Comparison of ENCODE assay signal across 11 mouse cellular contexts in the genomic region with DNA sequence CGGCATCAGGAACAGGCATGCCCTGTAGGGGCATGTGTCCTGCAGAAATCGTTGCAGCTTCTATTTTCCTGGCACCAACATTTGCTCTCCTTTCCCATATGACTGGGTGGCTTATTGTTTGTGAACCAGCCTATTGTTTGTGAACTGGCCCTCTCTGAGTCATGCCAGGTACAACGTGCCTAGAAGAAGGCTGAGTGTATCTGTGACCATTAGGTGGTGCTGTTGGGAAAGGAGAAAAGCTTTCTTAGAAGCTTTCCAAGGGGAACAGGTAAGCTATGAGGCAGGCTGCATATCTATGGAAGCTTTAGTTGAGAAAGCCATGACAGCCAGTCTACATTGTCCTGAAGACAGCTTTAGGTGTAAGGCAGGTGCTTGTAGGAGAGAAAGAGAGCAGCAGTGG. TPM values are rescaled to one million over a fixed set of nuclear protein-coding genes. Genes with fewer than 3 reads are reported as not detected.
A peak's percentile ranks its signal among the peaks of the same experiment; 100 is the strongest.
DNase-seq lines count a peak whose midpoint lies in the region; ATAC-seq and TF ChIP-seq lines count a peak whose summit lies in the region.
"Had no signal": no experiment of that assay in that cellular context is flagged by ENCODE, and none has a peak within 500 bp of the region (broad histone marks: within the 10 kb centered on the region; RNA-seq: fewer than 3 reads in every experiment).

No protein-coding gene starts in this region.

- no peak overlapping the region for H3K9ac ChIP-seq in forebrain, embryonic 13.5 days
- no peak overlapping the region for H3K9ac ChIP-seq in midbrain, postnatal 0 days (replicated peaks; ENCODE audit: low read length, poor library complexity, severe bottlenecking)
- H3K9ac ChIP-seq: embryonic facial prominence, embryonic 15.5 days had no signal

- no peaks in the 10 kb centered on the region for H3K4me1 ChIP-seq in forebrain, embryonic 13.5 days
- H3K4me1 ChIP-seq in forebrain, embryonic 10.5 days = no peaks in the 10 kb centered on the region
- no peaks in the 10 kb centered on the region for H3K4me1 ChIP-seq in midbrain, postnatal 0 days (ENCODE audit: insufficient read depth, low read length)
- H3K4me1 ChIP-seq: embryonic facial prominence, embryonic 15.5 days had no signal

- no peaks in the 10 kb centered on the region for H3K9me3 ChIP-seq in forebrain, embryonic 13.5 days (replicated peaks)
- no peaks in the 10 kb centered on the region for H3K9me3 ChIP-seq in forebrain, embryonic 10.5 days
- H3K9me3 ChIP-seq in midbrain, postnatal 0 days (ENCODE audit: low read length) = no peaks in the 10 kb centered on the region
- H3K9me3 ChIP-seq: embryonic facial prominence, embryonic 15.5 days had no signal

- H3K36me3 ChIP-seq in forebrain, embryonic 13.5 days (ENCODE audit: poor library complexity, severe bottlenecking) = no peaks in the 10 kb centered on the region
- H3K36me3 ChIP-seq in forebrain, embryonic 10.5 days (replicated peaks) = no peaks in the 10 kb centered on the region
- no peaks in the 10 kb centered on the region for H3K36me3 ChIP-seq in midbrain, postnatal 0 days (ENCODE audit: insufficient read depth, low read length)
- H3K36me3 ChIP-seq: embryonic facial prominence, embryonic 15.5 days had no signal

- no peak overlapping the region for H3K4me2 ChIP-seq in forebrain, embryonic 13.5 days
- no peak overlapping the region for H3K4me2 ChIP-seq in midbrain, postnatal 0 days (ENCODE audit: low read depth, low read length, poor library complexity, severe bottlenecking)
- H3K4me2 ChIP-seq: embryonic facial prominence, embryonic 15.5 days had no signal

- 37% methylated on average over 3 of the region's 3 CpGs for WGBS in forebrain, embryonic 13.5 days
- 40% methylated on average over 3 of the region's 3 CpGs for WGBS in forebrain, embryonic 10.5 days
- 39% methylated on average over 3 of the region's 3 CpGs for WGBS in midbrain, postnatal 0 days

- no peak overlapping the region for H3K27ac ChIP-seq in forebrain, embryonic 13.5 days
- H3K27ac ChIP-seq in forebrain, embryonic 10.5 days = no peak overlapping the region
- no peak overlapping the region for H3K27ac ChIP-seq in midbrain, postnatal 0 days (ENCODE audit: low read depth, low read length)
- H3K27ac ChIP-seq: embryonic facial prominence, embryonic 15.5 days had no signal

- no peak for DNase-seq in forebrain, embryonic 10.5 days (ENCODE audit: extremely low spot score, low spot score)
- DNase-seq in lung, postnatal 36 days = peak; percentile 10
- DNase-seq in lung, postnatal 4 days = no peak
- DNase-seq in embryo, embryonic 9.5 days (ENCODE audit: extremely low spot score) = peak; percentile 9
- DNase-seq in midbrain, postnatal 0 days (ENCODE audit: low spot score) = peak; percentile 54
- no peak for DNase-seq in cerebellum, adult 11 months
- no peak for DNase-seq in T-cell, adult 2 months (ENCODE audit: low spot score)

- H3K4me3 ChIP-seq in forebrain, embryonic 13.5 days = no peak overlapping the region
- no peak overlapping the region for H3K4me3 ChIP-seq in forebrain, embryonic 10.5 days
- H3K4me3 ChIP-seq in midbrain, postnatal 0 days (ENCODE audit: low read depth, low read length) = no peak overlapping the region
- H3K4me3 ChIP-seq: embryonic facial prominence, embryonic 15.5 days had no signal

- ATAC-seq in forebrain, embryonic 13.5 days = peak; percentile 43; the same call in 1 of the 2 replicates
- ATAC-seq in midbrain, postnatal 0 days (ENCODE audit: low FRiP score) = no peak

- peak; percentile 69 for TF ChIP-seq CTCF in midbrain, postnatal 0 days (IDR thresholded peaks at IDR 0.05)

- H3K27me3 ChIP-seq in forebrain, embryonic 13.5 days = no peaks in the 10 kb centered on the region
- no peaks in the 10 kb centered on the region for H3K27me3 ChIP-seq in forebrain, embryonic 10.5 days (ENCODE audit: poor library complexity, severe bottlenecking)
- no peaks in the 10 kb centered on the region for H3K27me3 ChIP-seq in midbrain, postnatal 0 days (ENCODE audit: insufficient read depth, low read length)
- H3K27me3 ChIP-seq: embryonic facial prominence, embryonic 15.5 days had no signal

RNA-seq across cellular contexts. Expression of a gene that starts 5.8 kb away (rescaled TPM):
- polyA plus RNA-seq in forebrain, embryonic 13.5 days (2015; fragmentation: Nextera tagmentation; extraction: Ambion mirVana) = not detected in 2 replicates
- polyA plus RNA-seq in forebrain, embryonic 10.5 days (2016; fragmentation: Nextera tagmentation; extraction: Ambion mirVana) = not detected in 2 replicates
- 0.33 TPM in 1 of 2 replicates, not detected in the other for total RNA-seq in midbrain, postnatal 0 days (2014; rRNA removed)
- not detected in 2 replicates for polyA plus RNA-seq in midbrain, postnatal 0 days (2015; fragmentation: Nextera tagmentation; extraction: Ambion mirVana)
- total RNA-seq: layer of hippocampus, postnatal 14 days had no signal
- polyA plus RNA-seq: neural tube, embryonic 11.5 days had no signal

RNA-seq across cellular contexts. Expression of a gene that starts 24.6 kb away (rescaled TPM):
- polyA plus RNA-seq in forebrain, embryonic 13.5 days (2015; fragmentation: Nextera tagmentation; extraction: Ambion mirVana) = not detected in 2 replicates
- polyA plus RNA-seq in forebrain, embryonic 10.5 days (2016; fragmentation: Nextera tagmentation; extraction: Ambion mirVana) = not detected in 2 replicates
- not detected in 2 replicates for total RNA-seq in midbrain, postnatal 0 days (2014; rRNA removed)
- polyA plus RNA-seq in midbrain, postnatal 0 days (2015; fragmentation: Nextera tagmentation; extraction: Ambion mirVana) = not detected in 2 replicates
- total RNA-seq: layer of hippocampus, postnatal 14 days had no signal
- polyA plus RNA-seq: embryonic facial prominence, embryonic 15.5 days; neural tube, embryonic 11.5 days had no signal

RNA-seq across cellular contexts. Expression of a gene that starts 35.0 kb away (rescaled TPM):
- 0.81 and 1.3 TPM in 2 replicates for polyA plus RNA-seq in forebrain, embryonic 13.5 days (2015; fragmentation: Nextera tagmentation; extraction: Ambion mirVana)
- 0.14 and 0.25 TPM in 2 replicates for polyA plus RNA-seq in forebrain, embryonic 10.5 days (2016; fragmentation: Nextera tagmentation; extraction: Ambion mirVana)
- 4.4 and 4.6 TPM in 2 replicates for total RNA-seq in midbrain, postnatal 0 days (2014; rRNA removed)
- polyA plus RNA-seq in midbrain, postnatal 0 days (2015; fragmentation: Nextera tagmentation; extraction: Ambion mirVana) = 11.3 and 13.2 TPM in 2 replicates

Comparison
In these comparisons a context has a peak if more than half of its experiments do, and no peak if none do; other contexts are left out.
1. DNase-seq: peak in lung, postnatal 36 days (single experiment), embryo, embryonic 9.5 days (single experiment) and midbrain, postnatal 0 days (single experiment); none in forebrain, embryonic 10.5 days (single experiment), lung, postnatal 4 days (0 of 2), cerebellum, adult 11 months (single experiment) and T-cell, adult 2 months (single experiment).